Mouse (Mus musculus) urinary bladder, postnatal 0 days (tissue): Measurements from ENCODE around the gene Nr2f1. TPM values are rescaled to one million over a fixed set of nuclear protein-coding genes. Genes with fewer than 3 reads are reported as not detected.

ENCODE experiments used
- polyA plus RNA-seq: library from polyadenylated mRNA; unstranded; fragments of >200 nt; fragmentation: Nextera tagmentation; extraction: Ambion mirVana; gene quantifications from 2 replicates; pipeline ENCODE4 v1.2.1, GENCODE M21; 2015

Nr2f1 gene
- 2.5 and 2.9 TPM in 2 replicates for polyA plus RNA-seq

GRCm38 (mm10) chr13:78199642-78200160 is at the start of gene Nr2f1:
TSS of gene Nr2f1 (minus strand) at chr13:78199757.

Other genes starting within 250 kb of the Nr2f1 start
- gene Pou5f2, start 174.9 kb downstream of the Nr2f1 start, polyA plus RNA-seq, result 0.52 and 0.55 TPM in 2 replicates